Mouse (Mus musculus): ENCODE measurements around the gene Gm28038. TPM values are rescaled to one million over a fixed set of nuclear protein-coding genes. Genes with fewer than 3 reads are reported as not detected.

The Gm28038 gene
- polyA plus RNA-seq (2014; fragmentation: Nextera tagmentation; extraction: Ambion mirVana): not detected in 2 replicates

- WGBS: 87% methylated on average over 11 of the region's 11 CpGs
- Histone ChIP-seq H3K9ac (ENCODE audit: low read depth, low read length) (no peak within 1 kb of the TSS), H3K36me3 (ENCODE audit: control insufficient read depth, insufficient read depth, low read length) (no peaks in the 10 kb centered on the region), H3K4me2 (ENCODE audit: low read depth, low read length) (no peak within 1 kb of the TSS), H3K4me1 (ENCODE audit: control insufficient read depth, insufficient read depth, low read length) (peaks cover 7% of the 10 kb centered on the region), H3K4me3 (ENCODE audit: low read depth, low read length) (no peak within 1 kb of the TSS), H3K27ac (replicated peaks; ENCODE audit: low read depth, low read length) (no peak within 1 kb of the TSS), H3K9me3 (ENCODE audit: control insufficient read depth, low read length) (no peaks in the 10 kb centered on the region), H3K27me3 (replicated peaks; ENCODE audit: control insufficient read depth, insufficient read depth, low read length) (no peaks in the 10 kb centered on the region)
- DNase-seq (ENCODE audit: low spot score): no peak
- no peak for ATAC-seq (ENCODE audit: low read depth)
These were observed at the start of gene Gm28038 for GRCm38 (mm10) chr2:30280743-30281142. Gm28038 (plus strand) TSS chr2:30281043.

GRCm38 (mm10) chr2:30235593-30235992 is 45.2 kb upstream of the Gm28038 start:
- H3K9ac ChIP-seq (ENCODE audit: low read depth, low read length): no peak overlapping the region
- peaks cover 11% of the 10 kb centered on the region for H3K36me3 ChIP-seq (ENCODE audit: control insufficient read depth, insufficient read depth, low read length)
- H3K4me1 ChIP-seq (ENCODE audit: control insufficient read depth, insufficient read depth, low read length): peaks cover 16% of the 10 kb centered on the region
- ATAC-seq (ENCODE audit: low read depth) (no peak), DNase-seq (ENCODE audit: low spot score) (no peak)
- WGBS: 74% methylated on average over 5 of the region's 5 CpGs
- H3K9me3 ChIP-seq (ENCODE audit: control insufficient read depth, low read length): 0 out of 2 replicates have a peak, but pooled peaks cover under 1% of the 10 kb centered on the region
- H3K4me2 ChIP-seq (ENCODE audit: low read depth, low read length): no peak overlapping the region
- no peaks in the 10 kb centered on the region for H3K27me3 ChIP-seq (replicated peaks; ENCODE audit: control insufficient read depth, insufficient read depth, low read length)
- H3K4me3 ChIP-seq (ENCODE audit: low read depth, low read length): no peak overlapping the region
- no peak overlapping the region for H3K27ac ChIP-seq (replicated peaks; ENCODE audit: low read depth, low read length)

GRCm38 (mm10) chr2:30236426-30237198 is 44.2 kb upstream of the Gm28038 start:
- Histone ChIP-seq H3K9ac (ENCODE audit: low read depth, low read length) (peak overlapping the region; percentile 92), H3K9me3 (ENCODE audit: control insufficient read depth, low read length) (no peaks in the 10 kb centered on the region), H3K27ac (replicated peaks; ENCODE audit: low read depth, low read length) (peak overlapping the region; percentile 90), H3K4me3 (ENCODE audit: low read depth, low read length) (peak overlapping the region; percentile 86), H3K4me1 (ENCODE audit: control insufficient read depth, insufficient read depth, low read length) (peaks cover 16% of the 10 kb centered on the region), H3K36me3 (ENCODE audit: control insufficient read depth, insufficient read depth, low read length) (peaks cover 22% of the 10 kb centered on the region), H3K4me2 (ENCODE audit: low read depth, low read length) (peak overlapping the region; percentile 86), H3K27me3 (replicated peaks; ENCODE audit: control insufficient read depth, insufficient read depth, low read length) (no peaks in the 10 kb centered on the region)
- 4% methylated on average over 18 of the region's 18 CpGs for WGBS
- DNase-seq (ENCODE audit: low spot score) (peak; percentile 14), ATAC-seq (ENCODE audit: low read depth) (no peak)

GRCm38 (mm10) chr2:30237199-30237880 is 43.5 kb upstream of the Gm28038 start, which contains the start of gene Lrrc8a:
Lrrc8a (plus strand) TSS chr2:30237715.
- DNase-seq (ENCODE audit: low spot score): peak; percentile 99
- peaks cover 29% of the 10 kb centered on the region for H3K36me3 ChIP-seq (ENCODE audit: control insufficient read depth, insufficient read depth, low read length)
- peak within 1 kb of the TSS; percentile 86 for H3K4me3 ChIP-seq (ENCODE audit: low read depth, low read length)
- WGBS: under 1% methylated on average over 43 of the region's 67 CpGs
- H3K4me1 ChIP-seq (ENCODE audit: control insufficient read depth, insufficient read depth, low read length): peaks cover 16% of the 10 kb centered on the region
- H3K27me3 ChIP-seq (replicated peaks; ENCODE audit: control insufficient read depth, insufficient read depth, low read length): no peaks in the 10 kb centered on the region
- peak within 1 kb of the TSS; percentile 90 for H3K27ac ChIP-seq (replicated peaks; ENCODE audit: low read depth, low read length)
- peak; percentile 97 for ATAC-seq (ENCODE audit: low read depth)
- peak within 1 kb of the TSS; percentile 92 for H3K9ac ChIP-seq (ENCODE audit: low read depth, low read length)
- no peaks in the 10 kb centered on the region for H3K9me3 ChIP-seq (ENCODE audit: control insufficient read depth, low read length)
- peak within 1 kb of the TSS; percentile 86 for H3K4me2 ChIP-seq (ENCODE audit: low read depth, low read length)

GRCm38 (mm10) chr2:30237881-30238280 is 43.0 kb upstream of the Gm28038 start:
- peak overlapping the region; percentile 90 for H3K27ac ChIP-seq (replicated peaks; ENCODE audit: low read depth, low read length)
- H3K36me3 ChIP-seq (ENCODE audit: control insufficient read depth, insufficient read depth, low read length): peaks cover 34% of the 10 kb centered on the region
- peak overlapping the region; percentile 92 for H3K9ac ChIP-seq (ENCODE audit: low read depth, low read length)
- peak overlapping the region; percentile 86 for H3K4me2 ChIP-seq (ENCODE audit: low read depth, low read length)
- peak; percentile 68 for DNase-seq (ENCODE audit: low spot score)
- peaks cover 16% of the 10 kb centered on the region for H3K4me1 ChIP-seq (ENCODE audit: control insufficient read depth, insufficient read depth, low read length)
- ATAC-seq (ENCODE audit: low read depth): peak; percentile 89
- no peaks in the 10 kb centered on the region for H3K27me3 ChIP-seq (replicated peaks; ENCODE audit: control insufficient read depth, insufficient read depth, low read length)
- H3K9me3 ChIP-seq (ENCODE audit: control insufficient read depth, low read length): no peaks in the 10 kb centered on the region
- 0% methylated on average over 14 of the region's 42 CpGs for WGBS
- H3K4me3 ChIP-seq (ENCODE audit: low read depth, low read length): peak overlapping the region; percentile 86

GRCm38 (mm10) chr2:30238906-30239465 is 41.9 kb upstream of the Gm28038 start:
- peak overlapping the region; percentile 86 for H3K4me2 ChIP-seq (ENCODE audit: low read depth, low read length)
- H3K27me3 ChIP-seq (replicated peaks; ENCODE audit: control insufficient read depth, insufficient read depth, low read length): no peaks in the 10 kb centered on the region
- H3K9me3 ChIP-seq (ENCODE audit: control insufficient read depth, low read length): no peaks in the 10 kb centered on the region
- whole genome bisulfite sequencing: 58% methylated on average over 3 of the region's 3 CpGs
- DNase-seq (ENCODE audit: low spot score) (no peak), ATAC-seq (ENCODE audit: low read depth) (no peak)
- H3K27ac ChIP-seq (replicated peaks; ENCODE audit: low read depth, low read length): no peak overlapping the region
- peaks cover 45% of the 10 kb centered on the region for H3K36me3 ChIP-seq (ENCODE audit: control insufficient read depth, insufficient read depth, low read length)
- H3K4me3 ChIP-seq (ENCODE audit: low read depth, low read length): peak overlapping the region; percentile 86
- peaks cover 16% of the 10 kb centered on the region for H3K4me1 ChIP-seq (ENCODE audit: control insufficient read depth, insufficient read depth, low read length)
- H3K9ac ChIP-seq (ENCODE audit: low read depth, low read length): peak overlapping the region; percentile 92

- 91% methylated on average over 4 of the region's 4 CpGs for WGBS
- Histone ChIP-seq H3K4me3 (ENCODE audit: low read depth, low read length) (no peak overlapping the region), H3K4me2 (ENCODE audit: low read depth, low read length) (no peak overlapping the region), H3K27me3 (replicated peaks; ENCODE audit: control insufficient read depth, insufficient read depth, low read length) (no peaks in the 10 kb centered on the region), H3K9me3 (ENCODE audit: control insufficient read depth, low read length) (no peaks in the 10 kb centered on the region), H3K36me3 (ENCODE audit: control insufficient read depth, insufficient read depth, low read length) (peaks cover 50% of the 10 kb centered on the region), H3K4me1 (ENCODE audit: control insufficient read depth, insufficient read depth, low read length) (peaks cover 16% of the 10 kb centered on the region), H3K27ac (replicated peaks; ENCODE audit: low read depth, low read length) (no peak overlapping the region), H3K9ac (ENCODE audit: low read depth, low read length) (0 out of 2 replicates have a peak overlapping the region, but pooled peaks have one; percentile 15)
- no peak for ATAC-seq (ENCODE audit: low read depth)
- no peak for DNase-seq (ENCODE audit: low spot score)
These were observed 41.1 kb upstream of the Gm28038 start for GRCm38 (mm10) chr2:30239777-30240176.

- no peak for ATAC-seq (ENCODE audit: low read depth)
- Histone ChIP-seq H3K4me2 (ENCODE audit: low read depth, low read length) (no peak within 1 kb of the TSS), H3K9ac (ENCODE audit: low read depth, low read length) (peak within 1 kb of the TSS; percentile 15; the same call in 1 of the 2 replicates), H3K9me3 (ENCODE audit: control insufficient read depth, low read length) (no peaks in the 10 kb centered on the region), H3K27me3 (replicated peaks; ENCODE audit: control insufficient read depth, insufficient read depth, low read length) (no peaks in the 10 kb centered on the region), H3K4me1 (ENCODE audit: control insufficient read depth, insufficient read depth, low read length) (peaks cover 16% of the 10 kb centered on the region), H3K36me3 (ENCODE audit: control insufficient read depth, insufficient read depth, low read length) (peaks cover 50% of the 10 kb centered on the region), H3K27ac (replicated peaks; ENCODE audit: low read depth, low read length) (no peak within 1 kb of the TSS), H3K4me3 (ENCODE audit: low read depth, low read length) (no peak within 1 kb of the TSS)
- DNase-seq (ENCODE audit: low spot score): no peak
- WGBS: 82% methylated on average over 2 of the region's 2 CpGs
These were observed 40.6 kb upstream of the Gm28038 start, which contains the start of gene Gm28035 for GRCm38 (mm10) chr2:30240267-30240666. Gm28035 (plus strand) TSS chr2:30240567.

Measured in embryonic facial prominence, embryonic 14.5 days (tissue).